Mouse (Mus musculus): ENCODE measurements around the gene Dennd1c. TPM values are rescaled to one million over a fixed set of nuclear protein-coding genes. Genes with fewer than 3 reads are reported as not detected.

The Dennd1c gene
- total and polyA plus RNA-seq, 3 experiments, result 3.8 to 20.7 TPM; not detected in 1

GRCm38 (mm10) chr17:57082481-57082880 lies 4.2 kb upstream of the Dennd1c start:
- no peak for DNase-seq (ENCODE audit: low read depth, low spot score)
- no peaks in the 10 kb centered on the region for H3K27me3 ChIP-seq (ENCODE audit: control insufficient read depth in 1 of 2, insufficient read depth in 2 of 2, low read length in 2 of 2)
- no peak overlapping the region for H3K4me3 ChIP-seq (ENCODE audit: control insufficient read depth in 1 of 2, insufficient read depth in 1 of 2, low read depth in 2 of 2, low read length in 2 of 2)
- H3K9ac ChIP-seq (ENCODE audit: control insufficient read depth, low read depth, low read length, poor library complexity, severe bottlenecking), result no peak overlapping the region
- H3K4me1 ChIP-seq (ENCODE audit: control insufficient read depth in 1 of 2, insufficient read depth in 2 of 2, low read length in 2 of 2), result peaks cover 10 to 16% of the 10 kb centered on the region in 2 experiments
- H3K36me3 ChIP-seq (ENCODE audit: control insufficient read depth in 1 of 2, insufficient read depth in 2 of 2, low read length in 2 of 2), result peaks cover 0 to 10% of the 10 kb centered on the region in 2 experiments; a peak in 2 of 4 replicates
- no peak overlapping the region for H3K27ac ChIP-seq (ENCODE audit: control insufficient read depth, low read depth, low read length)
- TF ChIP-seq ZMIZ1 (IDR thresholded peaks at IDR 0.05; ENCODE audit: low read depth, low read length) (no peak), MAZ (IDR thresholded peaks at IDR 0.05; ENCODE audit: low read depth, low read length) (no peak), RAD21 (IDR thresholded peaks at IDR 0.05; ENCODE audit: low read depth, low read length) (no peak), SMC3 (IDR thresholded peaks at IDR 0.05; ENCODE audit: low read depth, low read length) (no peak), GABPA (IDR thresholded peaks at IDR 0.05; ENCODE audit: low read depth, low read length) (no peak), MYC (IDR thresholded peaks at IDR 0.05; ENCODE audit: low read depth, low read length) (no peak), NRF1 (IDR thresholded peaks at IDR 0.05; ENCODE audit: insufficient read depth, low read depth, low read length, poor library complexity, severe bottlenecking) (no peak), MYB (IDR thresholded peaks at IDR 0.05; ENCODE audit: low read depth, low read length) (no peak), NELFE (IDR thresholded peaks at IDR 0.05; ENCODE audit: low read depth, low read length) (no peak), UBTF (IDR thresholded peaks at IDR 0.05; ENCODE audit: borderline replicate concordance, insufficient read depth, low read depth, low read length) (no peak), EP300 (IDR thresholded peaks at IDR 0.05; ENCODE audit: low read depth in 1 of 2, low read length in 2 of 2) (no peak), HCFC1 (IDR thresholded peaks at IDR 0.05; ENCODE audit: low read depth, low read length) (no peak), USF2 (IDR thresholded peaks at IDR 0.05; ENCODE audit: borderline replicate concordance in 1 of 2, insufficient read depth in 1 of 2, low read depth in 1 of 2, low read length in 2 of 2) (no peak), TCF12 (IDR thresholded peaks at IDR 0.05; ENCODE audit: low read depth, low read length) (no peak), TAL1 (IDR thresholded peaks at IDR 0.05; ENCODE audit: low read length) (no peak), MAFK (IDR thresholded peaks at IDR 0.05; ENCODE audit: borderline replicate concordance, low read depth, low read length) (no peak)
- peaks cover 5% of the 10 kb centered on the region; the same call in 1 of the 2 replicates for H3K79me2 ChIP-seq (ENCODE audit: control insufficient read depth, insufficient read depth, low read length, poor library complexity)
- no peaks in the 10 kb centered on the region for H3K9me3 ChIP-seq (replicated peaks; ENCODE audit: insufficient read depth, low read length)

GRCm38 (mm10) chr17:57081234-57081842 lies 3.0 kb upstream of the Dennd1c start:
- Histone ChIP-seq H3K27ac (ENCODE audit: control insufficient read depth, low read depth, low read length) (no peak overlapping the region), H3K4me1 (ENCODE audit: control insufficient read depth in 1 of 2, insufficient read depth in 2 of 2, low read length in 2 of 2) (peaks cover 11 to 20% of the 10 kb centered on the region in 2 experiments), H3K27me3 (ENCODE audit: control insufficient read depth in 1 of 2, insufficient read depth in 2 of 2, low read length in 2 of 2) (no peaks in the 10 kb centered on the region), H3K4me3 (ENCODE audit: control insufficient read depth in 1 of 2, insufficient read depth in 1 of 2, low read depth in 2 of 2, low read length in 2 of 2) (no peak overlapping the region), H3K36me3 (ENCODE audit: control insufficient read depth in 1 of 2, insufficient read depth in 2 of 2, low read length in 2 of 2) (peaks cover 0 to 10% of the 10 kb centered on the region in 2 experiments; a peak in 2 of 4 replicates), H3K9ac (ENCODE audit: control insufficient read depth, low read depth, low read length, poor library complexity, severe bottlenecking) (no peak overlapping the region), H3K9me3 (replicated peaks; ENCODE audit: insufficient read depth, low read length) (no peaks in the 10 kb centered on the region), H3K79me2 (ENCODE audit: control insufficient read depth, insufficient read depth, low read length, poor library complexity) (peaks cover 5% of the 10 kb centered on the region; the same call in 1 of the 2 replicates)
- DNase-seq (ENCODE audit: low read depth, low spot score), result no peak
- TF ChIP-seq USF2 (IDR thresholded peaks at IDR 0.05; ENCODE audit: borderline replicate concordance in 1 of 2, insufficient read depth in 1 of 2, low read depth in 1 of 2, low read length in 2 of 2), result no peak
- no peak for TF ChIP-seq ZKSCAN1 (IDR thresholded peaks at IDR 0.05; ENCODE audit: low read depth, low read length)
- TF ChIP-seq BHLHE40 (IDR thresholded peaks at IDR 0.05; ENCODE audit: borderline replicate concordance, low read depth, low read length), result no peak
- TF ChIP-seq MXI1 (IDR thresholded peaks at IDR 0.05; ENCODE audit: low read depth, low read length), result no peak
- TF ChIP-seq POLR2A (IDR thresholded peaks at IDR 0.05; ENCODE audit: control insufficient read depth in 1 of 2, insufficient read depth in 1 of 2, low read depth in 1 of 2, low read length in 2 of 2, poor library complexity in 1 of 2), result no peak

Measured in MEL (cell line).